Mouse (Mus musculus) megakaryocyte, embryonic 14.5 days (primary cell): ENCODE measurements around the gene Esyt2.

ENCODE experiments used
- FLI1 ChIP-seq: IDR thresholded peaks from 2 replicates; pipeline ENCODE4 v1.6.1; 2012; ENCODE audit warnings: low read length, inconsistent platforms, mixed read lengths
- GATA1 ChIP-seq: IDR thresholded peaks from 3 replicates; pipeline ENCODE4 v1.6.1; 2012; ENCODE audit warnings: mixed read lengths, low read length, inconsistent platforms, borderline replicate concordance

- no peak for TF ChIP-seq GATA1
- no peak for TF ChIP-seq FLI1
These were observed 15.7 kb upstream of the Esyt2 start for GRCm38 (mm10) chr12:116265275-116265674.
